Mouse (Mus musculus) intestine, embryonic 14.5 days (tissue): Measurements from ENCODE around the gene 1110051M20Rik. TPM values are rescaled to one million over a fixed set of nuclear protein-coding genes. Genes with fewer than 3 reads are reported as not detected.

Source experiments
- ATAC-seq: fragments of 200-750 bp; cut with Nextera tagmentation; replicated peaks from 2 replicates; pipeline ENCODE4 v1.8.0; 2017; ENCODE audit warnings: low read depth, moderate number of reproducible peaks, moderate TSS enrichment, moderate library complexity; ENCODE audit not compliant: low FRiP score, low TSS enrichment
- DNase-seq: peaks from one replicate; pipeline ENCODE4 v3.0.0-alpha.2; 2018; ENCODE audit warnings: low spot score
- H3K27ac ChIP-seq: fragments of 300-500 bp; sonication (generic); 2 replicates; pipeline ENCODE4 v1.5.1; 2014; ENCODE audit warnings: low read depth, mild to moderate bottlenecking, control low read depth
- H3K27me3 ChIP-seq: fragments of 300-500 bp; sonication (generic); replicated peaks from 2 replicates; pipeline ENCODE4 v1.6.1; 2014; ENCODE audit warnings: low read length, control low read depth; ENCODE audit not compliant: control insufficient read depth, insufficient read depth
- H3K36me3 ChIP-seq: fragments of 300-500 bp; sonication (generic); 2 replicates; pipeline ENCODE4 v1.6.1; 2014; ENCODE audit warnings: low read length, control low read depth; ENCODE audit not compliant: control insufficient read depth, insufficient read depth
- H3K4me1 ChIP-seq: fragments of 300-500 bp; sonication (generic); replicated peaks from 2 replicates; pipeline ENCODE4 v1.6.1; 2014; ENCODE audit warnings: low read length, control low read depth, mixed read lengths; ENCODE audit not compliant: control insufficient read depth, insufficient read depth
- H3K4me2 ChIP-seq: fragments of 300-500 bp; sonication (generic); 2 replicates; pipeline ENCODE4 v1.6.1; 2014; ENCODE audit warnings: low read length
- H3K4me3 ChIP-seq: fragments of 300-500 bp; sonication (generic); 2 replicates; pipeline ENCODE4 v1.5.1; 2014; ENCODE audit warnings: low read depth, low read length, control low read depth, mixed read lengths
- H3K9ac ChIP-seq: fragments of 300-500 bp; sonication (generic); 2 replicates; pipeline ENCODE4 v1.6.1; 2014; ENCODE audit warnings: mild to moderate bottlenecking, low read length
- H3K9me3 ChIP-seq: fragments of 300-500 bp; sonication (generic); 2 replicates; pipeline ENCODE4 v1.6.1; 2016; ENCODE audit warnings: low read length, control low read depth; ENCODE audit not compliant: control insufficient read depth
- WGBS: fragments of 180-500 bp; shearing (Covaris S2); extraction: QIAGEN DNeasy Blood & Tissue Kit; methylation state at CpG from one replicate; pipeline ENCODE4 v1.1.7; 2014; 5-methylcytosine and 5-hydroxymethylcytosine counted together
- polyA plus RNA-seq: library from polyadenylated mRNA; unstranded; fragments of >200 nt; fragmentation: Nextera tagmentation; extraction: Ambion mirVana; gene quantifications from 2 replicates; pipeline ENCODE4 v1.2.1, GENCODE M21; 2014

1110051M20Rik gene
- polyA plus RNA-seq, 1 experiment from 2014 or later, result 53.1 TPM

GRCm38 (mm10) chr2:91363272-91363671 is 81.2 kb downstream of the 1110051M20Rik start:
- H3K9me3 ChIP-seq, result 0 out of 2 replicates have a peak, but pooled peaks cover 3% of the 10 kb centered on the region
- H3K9ac ChIP-seq, result no peak overlapping the region
- H3K4me1 ChIP-seq, result peaks cover 7% of the 10 kb centered on the region; the same call in 1 of the 2 replicates

GRCm38 (mm10) chr2:91361068-91361528 is 83.4 kb downstream of the 1110051M20Rik start:
- DNase-seq (no peak), ATAC-seq (no peak)
- WGBS, result 10% methylated on average over 4 of the region's 4 CpGs

More at GRCm38 (mm10) chr2:91363272-91363671, 81.2 kb downstream of the 1110051M20Rik start:
- Histone ChIP-seq H3K4me3 (no peak overlapping the region), H3K36me3 (no peaks in the 10 kb centered on the region), H3K4me2 (no peak overlapping the region), H3K27me3 (no peaks in the 10 kb centered on the region), H3K27ac (no peak overlapping the region)
- WGBS, result 98% methylated on average over 2 of the region's 2 CpGs
- ATAC-seq (0 out of 2 replicates have a peak, but pooled peaks have one; percentile 32), DNase-seq (no peak)

GRCm38 (mm10) chr2:91355767-91356166 is 88.7 kb downstream of the 1110051M20Rik start:
- DNase-seq (no peak), ATAC-seq (no peak)
- Histone ChIP-seq H3K27ac (no peak overlapping the region), H3K4me3 (no peak overlapping the region), H3K4me1 (peaks cover 5% of the 10 kb centered on the region; the same call in 1 of the 2 replicates), H3K27me3 (no peaks in the 10 kb centered on the region), H3K9me3 (no peaks in the 10 kb centered on the region), H3K4me2 (no peak overlapping the region), H3K36me3 (no peaks in the 10 kb centered on the region), H3K9ac (no peak overlapping the region)
- 79% methylated on average over 3 of the region's 3 CpGs for WGBS

More at GRCm38 (mm10) chr2:91361068-91361528, 83.4 kb downstream of the 1110051M20Rik start:
- peak overlapping the region; percentile 8; the same call in 1 of the 2 replicates for H3K27ac ChIP-seq
- H3K4me3 ChIP-seq, result no peak overlapping the region
- peaks cover 7% of the 10 kb centered on the region; the same call in 1 of the 2 replicates for H3K4me1 ChIP-seq
- H3K27me3 ChIP-seq, result no peaks in the 10 kb centered on the region
- no peaks in the 10 kb centered on the region for H3K9me3 ChIP-seq
- no peak overlapping the region for H3K4me2 ChIP-seq
- H3K9ac ChIP-seq, result no peak overlapping the region
- H3K36me3 ChIP-seq, result no peaks in the 10 kb centered on the region

DNA sequence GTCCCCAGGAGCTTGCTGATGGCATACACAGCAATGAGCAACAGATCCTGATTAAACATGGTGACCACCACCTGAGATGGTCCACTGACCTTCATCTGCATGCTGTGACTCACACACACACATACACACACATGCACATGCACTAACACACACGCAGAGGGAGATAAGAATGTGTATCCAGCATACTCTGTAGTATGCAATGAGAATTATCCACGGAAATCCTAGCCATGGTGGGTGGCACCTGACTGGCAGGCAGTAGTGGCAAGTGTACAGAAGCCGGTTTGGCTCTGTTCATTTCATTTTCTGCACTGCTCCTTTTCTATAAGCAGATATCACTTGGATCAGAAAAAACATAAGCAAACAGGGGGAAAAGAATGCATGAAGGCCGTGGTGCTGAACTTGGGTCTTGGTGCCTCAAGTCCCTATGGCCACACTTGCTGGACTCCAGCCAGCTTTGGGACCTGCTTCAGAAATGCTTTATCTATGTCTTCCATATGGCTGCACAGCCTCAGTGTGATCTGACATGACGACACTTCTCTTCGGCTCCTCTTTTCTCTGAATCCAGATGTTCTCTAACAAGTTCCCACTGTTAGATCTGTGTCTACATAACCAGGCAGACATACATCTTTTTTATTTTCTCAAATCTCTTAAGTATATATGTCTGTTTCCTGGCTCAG is 89.6 kb downstream of the 1110051M20Rik start:
- DNase-seq (no peak), ATAC-seq (no peak)
- H3K9me3 ChIP-seq, result no peaks in the 10 kb centered on the region
- no peaks in the 10 kb centered on the region for H3K27me3 ChIP-seq
- H3K27ac ChIP-seq, result no peak overlapping the region; the same call in 1 of the 2 replicates
- no peak overlapping the region for H3K4me3 ChIP-seq
- H3K4me1 ChIP-seq, result peaks cover 6% of the 10 kb centered on the region
- H3K4me2 ChIP-seq, result no peak overlapping the region
- H3K9ac ChIP-seq, result no peak overlapping the region
- no peaks in the 10 kb centered on the region for H3K36me3 ChIP-seq
- WGBS, result 55% methylated on average over 6 of the region's 6 CpGs

DNA sequence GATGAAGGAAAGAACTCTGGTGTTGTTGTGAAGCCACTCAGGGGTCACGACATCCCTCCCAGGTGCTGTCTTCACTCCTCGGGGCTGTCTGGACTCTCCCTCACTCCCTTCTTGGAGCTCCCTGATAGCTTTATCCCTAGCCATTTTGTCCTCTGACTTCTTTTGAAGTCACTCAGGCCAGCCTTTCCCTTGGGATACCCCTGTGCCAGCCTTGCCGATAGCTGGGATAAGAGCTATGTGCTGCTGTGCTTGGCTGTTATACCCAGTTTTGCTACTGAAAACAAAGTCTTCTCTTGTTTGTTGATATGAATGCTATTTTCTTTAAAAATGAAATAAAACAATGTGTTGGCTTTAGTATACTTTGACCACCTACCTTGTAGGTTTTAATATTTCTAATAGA is 90.7 kb downstream of the 1110051M20Rik start:
- Histone ChIP-seq H3K4me3 (no peak overlapping the region), H3K27me3 (no peaks in the 10 kb centered on the region), H3K9me3 (no peaks in the 10 kb centered on the region), H3K9ac (no peak overlapping the region), H3K27ac (no peak overlapping the region), H3K4me1 (peaks cover 7% of the 10 kb centered on the region), H3K4me2 (no peak overlapping the region), H3K36me3 (no peaks in the 10 kb centered on the region)
- DNase-seq (no peak), ATAC-seq (no peak)
- 53% methylated on average over 3 of the region's 3 CpGs for WGBS

DNA sequence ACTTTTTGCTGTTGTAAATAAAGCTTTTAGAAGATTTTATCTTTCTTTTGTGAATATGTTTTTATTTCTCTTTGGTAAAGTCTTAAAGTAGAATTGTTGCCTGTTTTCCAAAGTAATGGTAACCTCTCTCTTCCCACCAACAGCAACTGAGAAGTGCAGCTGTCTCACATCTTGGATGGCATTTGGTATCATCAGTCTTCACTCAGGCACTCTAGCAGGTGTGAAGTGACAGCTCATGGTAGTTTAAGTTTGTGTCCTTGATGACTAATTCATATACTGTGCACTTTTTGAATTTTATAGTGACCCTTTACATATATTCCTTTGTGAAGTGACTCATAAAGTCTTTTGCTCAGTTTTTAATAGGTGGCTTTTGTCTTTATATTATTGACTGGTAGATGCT is 92.7 kb downstream of the 1110051M20Rik start:
- H3K27ac ChIP-seq, result no peak overlapping the region
- ATAC-seq, result no peak

DNA sequence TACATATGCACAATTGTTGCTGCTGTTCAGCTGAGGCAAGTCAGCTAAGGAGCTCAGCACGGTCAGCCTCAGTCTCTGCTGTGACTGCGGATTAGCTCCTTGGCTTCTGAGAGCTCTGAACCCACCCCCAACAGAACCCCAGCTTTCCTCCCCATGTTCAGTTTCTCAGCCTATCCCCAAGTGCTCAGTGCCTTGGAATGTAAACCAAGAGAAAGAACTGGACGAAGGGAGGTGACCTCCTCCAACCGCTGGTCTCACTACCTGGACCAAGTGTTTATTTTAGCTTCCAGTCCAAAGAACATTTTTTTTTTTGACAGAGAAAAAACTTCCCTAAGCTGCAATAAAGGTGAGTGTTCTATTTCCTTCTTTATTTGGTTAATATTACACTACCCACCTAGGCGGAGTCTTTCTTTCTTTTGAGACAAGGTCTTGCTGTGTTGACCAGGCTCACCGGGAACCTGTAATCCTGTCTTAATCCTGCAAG is 94.5 kb downstream of the 1110051M20Rik start:
- DNase-seq (no peak), ATAC-seq (peak; percentile 87)
- Histone ChIP-seq H3K27me3 (no peaks in the 10 kb centered on the region), H3K27ac (peak overlapping the region; percentile 67), H3K36me3 (no peaks in the 10 kb centered on the region), H3K9me3 (no peaks in the 10 kb centered on the region), H3K4me2 (no peak overlapping the region; the same call in 1 of the 2 replicates), H3K9ac (0 out of 2 replicates have a peak overlapping the region, but pooled peaks have one; percentile 25), H3K4me3 (no peak overlapping the region), H3K4me1 (peaks cover 10% of the 10 kb centered on the region)
- 35% methylated on average over 6 of the region's 6 CpGs for WGBS

More for the DNA sequence above, 92.7 kb downstream of the 1110051M20Rik start:
- Histone ChIP-seq H3K9me3 (no peaks in the 10 kb centered on the region), H3K36me3 (no peaks in the 10 kb centered on the region), H3K27me3 (no peaks in the 10 kb centered on the region), H3K4me2 (no peak overlapping the region), H3K9ac (no peak overlapping the region), H3K4me3 (no peak overlapping the region), H3K4me1 (peaks cover 12% of the 10 kb centered on the region)
- DNase-seq, result no peak

- Histone ChIP-seq H3K4me2 (no peak overlapping the region), H3K27ac (peak overlapping the region; percentile 67), H3K9me3 (no peaks in the 10 kb centered on the region), H3K4me3 (no peak overlapping the region), H3K27me3 (no peaks in the 10 kb centered on the region), H3K36me3 (no peaks in the 10 kb centered on the region), H3K4me1 (peaks cover 9% of the 10 kb centered on the region; the same call in 1 of the 2 replicates), H3K9ac (no peak overlapping the region)
- no peak for ATAC-seq
- 84% methylated on average over 4 of the region's 4 CpGs for WGBS
- DNase-seq, result no peak
These were observed 95.6 kb downstream of the 1110051M20Rik start for GRCm38 (mm10) chr2:91348936-91349335.
